Mouse (Mus musculus) hindbrain, embryonic 11.5 days (tissue): ENCODE measurements around the gene Klf2. TPM values are rescaled to one million over a fixed set of nuclear protein-coding genes. Genes with fewer than 3 reads are reported as not detected.

ENCODE experiments used
- ATAC-seq: fragments of 200-750 bp; cut with Nextera tagmentation; 2 replicates; pipeline ENCODE4 v1.8.0; 2017; ENCODE audit warnings: mild to moderate bottlenecking, moderate TSS enrichment, moderate library complexity; ENCODE audit not compliant: low FRiP score
- DNase-seq: peaks from one replicate; pipeline ENCODE4 v3.0.0-alpha.2; 2015; ENCODE audit warnings: low spot score
- H3K27ac ChIP-seq: fragments of 300-500 bp; sonication (generic); 2 replicates; pipeline ENCODE4 v1.5.1; 2014; ENCODE audit warnings: mild to moderate bottlenecking, low read depth, low read length
- H3K27me3 ChIP-seq: fragments of 300-500 bp; sonication (generic); 2 replicates; pipeline ENCODE4 v1.6.1; 2014; ENCODE audit warnings: mild to moderate bottlenecking, low read length, moderate library complexity, mixed read lengths; ENCODE audit not compliant: control insufficient read depth, insufficient read depth
- H3K36me3 ChIP-seq: fragments of 300-500 bp; sonication (generic); 2 replicates; pipeline ENCODE4 v1.6.1; 2014; ENCODE audit warnings: mild to moderate bottlenecking, low read length, moderate library complexity, mixed read lengths; ENCODE audit not compliant: control insufficient read depth, insufficient read depth
- H3K4me1 ChIP-seq: fragments of 300-500 bp; sonication (generic); replicated peaks from 2 replicates; pipeline ENCODE4 v1.6.1; 2014; ENCODE audit warnings: low read length, mixed read lengths; ENCODE audit not compliant: control insufficient read depth, insufficient read depth
- H3K4me2 ChIP-seq: fragments of 300-500 bp; sonication (generic); replicated peaks from 2 replicates; pipeline ENCODE4 v1.6.1; 2014; ENCODE audit warnings: mild to moderate bottlenecking, low read depth, low read length
- H3K4me3 ChIP-seq: fragments of 300-500 bp; sonication (generic); 2 replicates; pipeline ENCODE4 v1.5.1; 2014; ENCODE audit warnings: low read depth, low read length
- H3K9ac ChIP-seq: fragments of 300-500 bp; sonication (generic); 2 replicates; pipeline ENCODE4 v1.6.1; 2014; ENCODE audit warnings: low read depth, low read length
- H3K9me3 ChIP-seq: fragments of 300-500 bp; sonication (generic); 2 replicates; pipeline ENCODE4 v1.6.1; 2016; ENCODE audit warnings: low read length; ENCODE audit not compliant: control insufficient read depth
- WGBS: fragments of 180-500 bp; shearing (Covaris S2); extraction: QIAGEN DNeasy Blood & Tissue Kit; methylation state at CpG from one replicate; pipeline ENCODE4 v1.1.7; 2014; 5-methylcytosine and 5-hydroxymethylcytosine counted together
- polyA plus RNA-seq: library from polyadenylated mRNA; unstranded; fragments of >200 nt; fragmentation: Nextera tagmentation; extraction: Ambion mirVana; gene quantifications from 2 replicates; pipeline ENCODE4 v1.2.1, GENCODE M21; 2014

Klf2 gene
- polyA plus RNA-seq, 1 experiment from 2014 or later = 4.8 TPM

GRCm38 (mm10) chr8:72334144-72334641, 15.4 kb downstream of the Klf2 start:
- Histone ChIP-seq H3K27me3 (no peaks in the 10 kb centered on the region), H3K9ac (no peak overlapping the region), H3K4me1 (no peaks in the 10 kb centered on the region), H3K27ac (no peak overlapping the region), H3K4me2 (no peak overlapping the region), H3K9me3 (no peaks in the 10 kb centered on the region), H3K36me3 (no peaks in the 10 kb centered on the region), H3K4me3 (no peak overlapping the region)
- 79% methylated on average over 4 of the region's 4 CpGs for whole genome bisulfite sequencing
- DNase-seq = no peak
- no peak for ATAC-seq

GRCm38 (mm10) chr8:72336273-72336672, 17.4 kb downstream of the Klf2 start:
- ATAC-seq (no peak), DNase-seq (no peak)
- H3K36me3 ChIP-seq = peaks cover 2% of the 10 kb centered on the region; the same call in 1 of the 2 replicates
- H3K9me3 ChIP-seq = no peaks in the 10 kb centered on the region
- no peaks in the 10 kb centered on the region for H3K27me3 ChIP-seq
- no peaks in the 10 kb centered on the region for H3K4me1 ChIP-seq
- no peak overlapping the region for H3K4me2 ChIP-seq
- H3K4me3 ChIP-seq = no peak overlapping the region
- WGBS = 91% methylated on average over 2 of the region's 2 CpGs
- no peak overlapping the region for H3K9ac ChIP-seq
- H3K27ac ChIP-seq = no peak overlapping the region

- Histone ChIP-seq H3K4me2 (no peak overlapping the region), H3K4me3 (no peak overlapping the region), H3K9me3 (no peaks in the 10 kb centered on the region), H3K4me1 (no peaks in the 10 kb centered on the region), H3K9ac (no peak overlapping the region), H3K27me3 (no peaks in the 10 kb centered on the region), H3K27ac (no peak overlapping the region), H3K36me3 (peaks cover 6% of the 10 kb centered on the region; the same call in 1 of the 2 replicates)
- DNase-seq = no peak
- no peak for ATAC-seq
These were observed 18.2 kb downstream of the Klf2 start for GRCm38 (mm10) chr8:72337034-72337433.

- H3K4me1 ChIP-seq = no peaks in the 10 kb centered on the region
- H3K27ac ChIP-seq = no peak overlapping the region
- no peaks in the 10 kb centered on the region for H3K27me3 ChIP-seq
- no peak for ATAC-seq
- H3K4me3 ChIP-seq = no peak overlapping the region
- peaks cover 6% of the 10 kb centered on the region; the same call in 1 of the 2 replicates for H3K36me3 ChIP-seq
- no peak overlapping the region for H3K9ac ChIP-seq
- no peak overlapping the region for H3K4me2 ChIP-seq
- no peak for DNase-seq
- no peaks in the 10 kb centered on the region for H3K9me3 ChIP-seq
- 92% methylated on average over 5 of the region's 5 CpGs for WGBS
These were observed 23.9 kb downstream of the Klf2 start for GRCm38 (mm10) chr8:72342556-72343300.

- H3K36me3 ChIP-seq = peaks cover 6% of the 10 kb centered on the region; the same call in 1 of the 2 replicates
- H3K4me1 ChIP-seq = no peaks in the 10 kb centered on the region
- no peaks in the 10 kb centered on the region for H3K9me3 ChIP-seq
- no peaks in the 10 kb centered on the region for H3K27me3 ChIP-seq
- DNase-seq = no peak
- no peak overlapping the region for H3K4me3 ChIP-seq
- 75% methylated on average over 4 of the region's 4 CpGs for WGBS
- H3K9ac ChIP-seq = no peak overlapping the region
- no peak overlapping the region for H3K27ac ChIP-seq
- no peak overlapping the region for H3K4me2 ChIP-seq
- no peak for ATAC-seq
These were observed 24.9 kb downstream of the Klf2 start for GRCm38 (mm10) chr8:72343725-72344124.

- no peaks in the 10 kb centered on the region for H3K36me3 ChIP-seq
- no peaks in the 10 kb centered on the region for H3K27me3 ChIP-seq
- 91% methylated on average over 1 of the region's 1 CpGs for WGBS
- H3K9ac ChIP-seq = no peak overlapping the region
- ATAC-seq (no peak), DNase-seq (no peak)
- H3K4me2 ChIP-seq = no peak overlapping the region
- H3K4me1 ChIP-seq = no peaks in the 10 kb centered on the region
- H3K4me3 ChIP-seq = no peak overlapping the region
- no peak overlapping the region for H3K27ac ChIP-seq
- no peaks in the 10 kb centered on the region for H3K9me3 ChIP-seq
These were observed 28.7 kb downstream of the Klf2 start for GRCm38 (mm10) chr8:72347553-72347952.

- DNase-seq = no peak
- H3K9ac ChIP-seq = no peak overlapping the region
- no peaks in the 10 kb centered on the region for H3K36me3 ChIP-seq
- no peak overlapping the region for H3K4me3 ChIP-seq
- H3K27me3 ChIP-seq = no peaks in the 10 kb centered on the region
- H3K4me2 ChIP-seq = no peak overlapping the region
- ATAC-seq = no peak
- no peak overlapping the region for H3K27ac ChIP-seq
- no peaks in the 10 kb centered on the region for H3K9me3 ChIP-seq
- no peaks in the 10 kb centered on the region for H3K4me1 ChIP-seq
- 86% methylated on average over 2 of the region's 2 CpGs for WGBS
These were observed 29.3 kb downstream of the Klf2 start for GRCm38 (mm10) chr8:72348114-72348513.

- no peaks in the 10 kb centered on the region for H3K27me3 ChIP-seq
- H3K9me3 ChIP-seq = no peaks in the 10 kb centered on the region
- ATAC-seq (no peak), DNase-seq (no peak)
- no peaks in the 10 kb centered on the region for H3K4me1 ChIP-seq
- no peaks in the 10 kb centered on the region for H3K36me3 ChIP-seq
- no peak overlapping the region for H3K4me3 ChIP-seq
- WGBS = 100% methylated on average over 1 of the region's 1 CpGs
- H3K4me2 ChIP-seq = no peak overlapping the region
- no peak overlapping the region for H3K9ac ChIP-seq
- H3K27ac ChIP-seq = no peak overlapping the region
These were observed 30.1 kb downstream of the Klf2 start for GRCm38 (mm10) chr8:72348956-72349355.

GRCm38 (mm10) chr8:72349838-72350237, 31.0 kb downstream of the Klf2 start:
- DNase-seq (no peak), ATAC-seq (no peak)
- H3K9me3 ChIP-seq = no peaks in the 10 kb centered on the region
- no peaks in the 10 kb centered on the region for H3K4me1 ChIP-seq
- H3K4me2 ChIP-seq = no peak overlapping the region
- no peak overlapping the region for H3K27ac ChIP-seq
- no peak overlapping the region for H3K4me3 ChIP-seq
- WGBS = 90% methylated on average over 9 of the region's 9 CpGs
- H3K9ac ChIP-seq = no peak overlapping the region
- no peaks in the 10 kb centered on the region for H3K27me3 ChIP-seq
- no peaks in the 10 kb centered on the region for H3K36me3 ChIP-seq
